Mouse (Mus musculus): ENCODE measurements around the gene Gpc1. TPM values are rescaled to one million over a fixed set of nuclear protein-coding genes. Genes with fewer than 3 reads are reported as not detected.
A peak's percentile ranks its signal among the peaks of the same experiment; 100 is the strongest.

The Gpc1 gene
- polyA plus RNA-seq, 1 experiment from 2014 or later, result 58.1 TPM

MicroRNAs encoded within 50 kb of the gene (microRNA counts, 519-probe panel; counts per million panel counts)
- 3,492 counts per million, percentile 80 among the panel's probes with 10 or more counts for microRNA mmu-miR-149

Small RNAs within 50 kb of the gene (microRNA-seq; reads per million reads assigned to microRNA genes)
- 3,239 reads per million, percentile 88 among the genes with 10 or more reads in this experiment for gene Mir149

Other genes with a start within 250 kb of the Gpc1 start
- not detected in 2 replicates for gene Olfr1412, start 245.9 kb upstream of the Gpc1 start, polyA plus RNA-seq (2015; fragmentation: Nextera tagmentation; extraction: Ambion mirVana)
- not detected in 2 replicates for gene Olfr1411, start 237.2 kb upstream of the Gpc1 start, polyA plus RNA-seq (2015; fragmentation: Nextera tagmentation; extraction: Ambion mirVana)
- not detected in 2 replicates for gene Olfr1410, start 225.9 kb upstream of the Gpc1 start, polyA plus RNA-seq (2015; fragmentation: Nextera tagmentation; extraction: Ambion mirVana)
- gene Olfr12, start 213.9 kb upstream of the Gpc1 start, polyA plus RNA-seq (2015; fragmentation: Nextera tagmentation; extraction: Ambion mirVana), result not detected in 2 replicates
- gene Cops9, start 189.7 kb upstream of the Gpc1 start, polyA plus RNA-seq (2015; fragmentation: Nextera tagmentation; extraction: Ambion mirVana), result 369 and 396 TPM in 2 replicates
- gene Otos, start 182.8 kb upstream of the Gpc1 start, polyA plus RNA-seq (2015; fragmentation: Nextera tagmentation; extraction: Ambion mirVana), result 0.64 and 0.72 TPM in 2 replicates
- gene Ankmy1, start 71.3 kb downstream of the Gpc1 start, polyA plus RNA-seq (2015; fragmentation: Nextera tagmentation; extraction: Ambion mirVana), result 0.52 and 0.63 TPM in 2 replicates
- gene Dusp28, start 75.3 kb downstream of the Gpc1 start, polyA plus RNA-seq (2015; fragmentation: Nextera tagmentation; extraction: Ambion mirVana), result 12.3 and 13.9 TPM in 2 replicates
- 14.8 and 31.1 TPM in 2 replicates for gene Rnpepl1, start 79.1 kb downstream of the Gpc1 start, polyA plus RNA-seq (2015; fragmentation: Nextera tagmentation; extraction: Ambion mirVana)
- 42.8 and 44.8 TPM in 2 replicates for gene Capn10, start 102.7 kb downstream of the Gpc1 start, polyA plus RNA-seq (2015; fragmentation: Nextera tagmentation; extraction: Ambion mirVana)
- 0.50 and 0.62 TPM in 2 replicates for gene Gpr35, start 119.2 kb downstream of the Gpc1 start, polyA plus RNA-seq (2015; fragmentation: Nextera tagmentation; extraction: Ambion mirVana)
- gene Aqp12, start 174.7 kb downstream of the Gpc1 start, polyA plus RNA-seq (2015; fragmentation: Nextera tagmentation; extraction: Ambion mirVana), result not detected in 2 replicates

Measured in kidney, embryonic 16.5 days (tissue).